Mouse (Mus musculus) thymus, adult 2 months (tissue): ENCODE data around the gene Oit3. TPM values are rescaled to one million over a fixed set of nuclear protein-coding genes. Genes with fewer than 3 reads are reported as not detected.

Experiments
- DNase-seq: peaks from one replicate; pipeline ENCODE4 v3.0.0; 2021
- H3K27ac ChIP-seq: fragments of 200-500 bp; 2 replicates; pipeline ENCODE4 v1.5.1; 2012; ENCODE audit warnings: low read length, control low read depth; ENCODE audit not compliant: control insufficient read depth, insufficient read depth
- H3K27me3 ChIP-seq: fragments of 200-500 bp; 2 replicates; pipeline ENCODE4 v1.6.1; 2012; ENCODE audit warnings: mild to moderate bottlenecking, low read length, moderate library complexity, mixed read lengths; ENCODE audit not compliant: control insufficient read depth, insufficient read depth
- H3K36me3 ChIP-seq: fragments of 200-500 bp; 2 replicates; pipeline ENCODE4 v1.6.1; 2012; ENCODE audit warnings: mild to moderate bottlenecking, low read length, moderate library complexity; ENCODE audit not compliant: control insufficient read depth, insufficient read depth
- H3K4me1 ChIP-seq: fragments of 200-500 bp; replicated peaks from 2 replicates; pipeline ENCODE4 v1.6.1; 2012; ENCODE audit warnings: low read length; ENCODE audit not compliant: control insufficient read depth, insufficient read depth
- H3K4me3 ChIP-seq: fragments of 200-500 bp; 2 replicates; pipeline ENCODE4 v1.5.1; 2012; ENCODE audit warnings: mild to moderate bottlenecking, low read length, control low read depth, moderate library complexity; ENCODE audit not compliant: control insufficient read depth, insufficient read depth
- CTCF ChIP-seq: fragments of 200-500 bp; IDR thresholded peaks from 2 replicates; pipeline ENCODE4 v1.5.1; 2012; ENCODE audit warnings: mild to moderate bottlenecking, control low read depth, low read length, moderate library complexity, borderline replicate concordance; ENCODE audit not compliant: control insufficient read depth, poor library complexity, insufficient read depth; ENCODE audit errors: extremely low read depth
- POLR2A ChIP-seq: fragments of 200-500 bp; IDR thresholded peaks from 2 replicates; pipeline ENCODE4 v1.6.1; 2012; ENCODE audit warnings: mild to moderate bottlenecking, low read length, control low read depth, moderate library complexity; ENCODE audit not compliant: control insufficient read depth, poor library complexity, insufficient read depth; ENCODE audit errors: extremely low read depth
- WGBS: fragments of 180-500 bp; shearing (Covaris S2); methylation state at CpG from one replicate; pipeline ENCODE4 v1.1.7; 2018; 5-methylcytosine and 5-hydroxymethylcytosine counted together
- polyA plus RNA-seq: library from polyadenylated mRNA; depleted of rRNA; stranded (reverse); fragments of >200 nt; gene quantifications from 2 replicates; pipeline ENCODE4 v1.2.3, GENCODE M21; 2012

Oit3 gene
- polyA plus RNA-seq, 1 experiment, result 0.35 TPM

- WGBS, result 96% methylated on average over 4 of the region's 4 CpGs
- TF ChIP-seq CTCF (no peak), POLR2A (no peak)
- no peak for DNase-seq
- no peak overlapping the region for H3K4me3 ChIP-seq
- no peaks in the 10 kb centered on the region for H3K4me1 ChIP-seq
- H3K27ac ChIP-seq, result no peak overlapping the region
- no peaks in the 10 kb centered on the region for H3K27me3 ChIP-seq
- no peaks in the 10 kb centered on the region for H3K36me3 ChIP-seq
Measured at GRCm38 (mm10) chr10:59466626-59467025, 25.0 kb upstream of the Oit3 start.

- H3K27ac ChIP-seq, result no peak overlapping the region
- 94% methylated on average over 3 of the region's 3 CpGs for WGBS
- H3K27me3 ChIP-seq, result no peaks in the 10 kb centered on the region
- H3K4me3 ChIP-seq, result no peak overlapping the region
- TF ChIP-seq CTCF (no peak), POLR2A (no peak)
- no peak for DNase-seq
- H3K4me1 ChIP-seq, result no peaks in the 10 kb centered on the region
- no peaks in the 10 kb centered on the region for H3K36me3 ChIP-seq
Measured at GRCm38 (mm10) chr10:59465546-59465945, 24.0 kb upstream of the Oit3 start.

DNA sequence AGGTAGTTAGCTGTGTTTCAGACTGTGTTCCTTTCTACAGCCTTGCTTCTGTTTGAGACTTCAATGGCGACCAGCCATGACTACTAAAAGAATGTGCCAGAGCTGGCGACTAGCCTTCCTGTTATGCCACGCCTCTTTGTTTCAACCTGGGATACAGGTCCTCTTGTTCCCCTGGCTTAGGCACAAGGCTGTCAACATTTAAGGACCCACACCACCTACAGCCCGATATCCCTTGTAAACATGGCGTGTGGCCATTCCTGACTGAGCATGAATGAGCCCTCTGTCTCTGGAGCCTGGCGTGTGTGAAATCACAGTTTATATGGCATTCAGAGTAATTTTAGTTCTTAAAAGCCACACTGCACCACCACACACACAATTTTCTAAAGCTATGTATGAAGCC, 20.7 kb upstream of the Oit3 start:
- H3K4me1 ChIP-seq, result no peaks in the 10 kb centered on the region
- no peaks in the 10 kb centered on the region for H3K27me3 ChIP-seq
- DNase-seq, result no peak
- no peak overlapping the region for H3K4me3 ChIP-seq
- H3K27ac ChIP-seq, result no peak overlapping the region
- TF ChIP-seq CTCF (no peak), POLR2A (no peak)
- 97% methylated on average over 6 of the region's 6 CpGs for WGBS
- no peaks in the 10 kb centered on the region for H3K36me3 ChIP-seq

DNA sequence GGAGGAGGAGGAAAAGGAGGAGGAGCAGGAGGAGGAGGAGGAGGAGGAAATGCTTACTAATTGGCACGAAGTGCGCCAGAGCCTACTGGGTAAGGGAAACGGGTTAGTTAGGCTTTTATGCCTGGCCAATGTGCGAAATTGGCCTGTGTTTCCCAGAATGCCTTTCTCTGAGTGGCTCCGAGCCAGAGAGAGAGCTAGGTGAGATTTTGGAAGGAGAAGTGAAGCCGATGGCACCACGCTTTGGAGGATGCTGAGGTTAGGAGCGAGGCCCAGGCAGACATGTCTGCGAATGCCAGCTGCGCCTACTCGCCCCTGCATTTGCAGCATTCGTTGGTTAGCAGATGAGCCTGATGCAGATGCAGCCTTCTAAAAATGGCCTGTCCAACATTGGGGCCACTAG, 18.2 kb upstream of the Oit3 start:
- no peaks in the 10 kb centered on the region for H3K36me3 ChIP-seq
- no peaks in the 10 kb centered on the region for H3K4me1 ChIP-seq
- TF ChIP-seq POLR2A (no peak), CTCF (no peak)
- H3K27me3 ChIP-seq, result no peaks in the 10 kb centered on the region
- no peak overlapping the region for H3K4me3 ChIP-seq
- WGBS, result 95% methylated on average over 12 of the region's 12 CpGs
- no peak overlapping the region for H3K27ac ChIP-seq
- DNase-seq, result no peak

DNA sequence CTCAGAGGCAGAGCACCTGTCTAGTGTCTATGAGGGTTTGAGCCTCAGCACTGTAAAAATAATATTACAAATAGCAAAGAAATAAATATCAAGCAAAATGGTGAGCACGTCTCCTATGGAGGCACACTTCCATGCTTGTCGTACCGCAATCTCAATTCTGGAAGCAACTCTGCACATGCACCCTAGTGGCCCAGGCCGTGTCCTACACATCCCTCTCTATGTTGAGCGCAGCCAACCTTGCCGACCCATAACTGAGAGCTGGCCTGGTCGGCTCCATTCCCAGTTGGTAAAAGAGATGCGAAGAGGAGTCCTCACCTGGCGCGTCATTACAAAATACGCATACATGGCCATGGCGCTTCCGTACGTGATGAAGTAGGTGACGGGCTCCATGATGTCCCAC, 13.1 kb upstream of the Oit3 start:
- H3K27ac ChIP-seq, result no peak overlapping the region; the same call in 1 of the 2 replicates
- TF ChIP-seq POLR2A (no peak), CTCF (no peak)
- no peaks in the 10 kb centered on the region for H3K27me3 ChIP-seq
- no peaks in the 10 kb centered on the region for H3K4me1 ChIP-seq
- no peak overlapping the region for H3K4me3 ChIP-seq
- H3K36me3 ChIP-seq, result 0 out of 2 replicates have a peak, but pooled peaks cover 4% of the 10 kb centered on the region
- 97% methylated on average over 15 of the region's 15 CpGs for WGBS
- DNase-seq, result no peak

GRCm38 (mm10) chr10:59451839-59452238, 10.3 kb upstream of the Oit3 start:
- DNase-seq, result no peak
- H3K36me3 ChIP-seq, result peaks cover 11% of the 10 kb centered on the region; the same call in 1 of the 2 replicates
- 97% methylated on average over 5 of the region's 5 CpGs for WGBS

GRCm38 (mm10) chr10:59447546-59447945, 6.0 kb upstream of the Oit3 start:
- no peak for DNase-seq
- no peak for TF ChIP-seq CTCF
- TF ChIP-seq POLR2A, result no peak
- no peak overlapping the region for H3K27ac ChIP-seq
- no peak overlapping the region for H3K4me3 ChIP-seq
- H3K36me3 ChIP-seq, result peaks cover 11% of the 10 kb centered on the region; the same call in 1 of the 2 replicates
- 94% methylated on average over 9 of the region's 9 CpGs for WGBS
- no peaks in the 10 kb centered on the region for H3K27me3 ChIP-seq
- H3K4me1 ChIP-seq, result no peaks in the 10 kb centered on the region

More at GRCm38 (mm10) chr10:59451839-59452238, 10.3 kb upstream of the Oit3 start:
- Histone ChIP-seq H3K4me1 (no peaks in the 10 kb centered on the region), H3K4me3 (no peak overlapping the region), H3K27me3 (no peaks in the 10 kb centered on the region), H3K27ac (no peak overlapping the region)
- TF ChIP-seq POLR2A (no peak), CTCF (no peak)
